Mouse (Mus musculus): ENCODE data around the gene Atcay. TPM values are rescaled to one million over a fixed set of nuclear protein-coding genes. Genes with fewer than 3 reads are reported as not detected.

The Atcay gene
- total RNA-seq, 2 experiments from 2014 or later = 0.08 to 0.12 TPM

GRCm38 (mm10) chr10:81201807-81202758, 28.6 kb downstream of the Atcay start, which contains the start of gene Nmrk2:
TSS of gene Nmrk2 (minus strand) at chr10:81202051.
- DNase-seq (ENCODE audit: low spot score in 2 of 2) = no peak

GRCm38 (mm10) chr10:81200605-81201287, 29.9 kb downstream of the Atcay start:
- no peak for DNase-seq (ENCODE audit: low spot score in 2 of 2)

GRCm38 (mm10) chr10:81200141-81200540, 30.5 kb downstream of the Atcay start:
- DNase-seq (ENCODE audit: low spot score in 2 of 2) = no peak

GRCm38 (mm10) chr10:81198990-81199389, 31.6 kb downstream of the Atcay start:
- no peak for DNase-seq (ENCODE audit: low spot score in 2 of 2)

GRCm38 (mm10) chr10:81198230-81198629, 32.4 kb downstream of the Atcay start:
- DNase-seq (ENCODE audit: low spot score in 2 of 2) = no peak

- no peak for DNase-seq (ENCODE audit: low spot score in 2 of 2)
These were observed 33.3 kb downstream of the Atcay start for GRCm38 (mm10) chr10:81197305-81197704.

- no peak for DNase-seq (ENCODE audit: low spot score in 2 of 2)
These were observed 34.1 kb downstream of the Atcay start for GRCm38 (mm10) chr10:81196470-81197065.

- DNase-seq (ENCODE audit: low spot score in 2 of 2) = no peak
These were observed 35.3 kb downstream of the Atcay start for GRCm38 (mm10) chr10:81195300-81195699.

- peak in 1 of 2 experiments; percentile 61 for DNase-seq (ENCODE audit: low spot score in 2 of 2)
These were observed 36.5 kb downstream of the Atcay start for GRCm38 (mm10) chr10:81193991-81194774.

- DNase-seq (ENCODE audit: low spot score in 2 of 2) = peak in 1 of 2 experiments; percentile 36
These were observed 37.6 kb downstream of the Atcay start for GRCm38 (mm10) chr10:81192968-81193501.

- peak; percentile 65 to 80 for DNase-seq (ENCODE audit: low spot score in 2 of 2)
These were observed 38.2 kb downstream of the Atcay start for GRCm38 (mm10) chr10:81192270-81192967.

GRCm38 (mm10) chr10:81191342-81191982, 39.2 kb downstream of the Atcay start:
- DNase-seq (ENCODE audit: low spot score in 2 of 2) = no peak

- no peak for DNase-seq (ENCODE audit: low spot score in 2 of 2)
These were observed 39.7 kb downstream of the Atcay start for GRCm38 (mm10) chr10:81190912-81191321.

- DNase-seq (ENCODE audit: low spot score in 2 of 2) = peak in 1 of 2 experiments; percentile 18
These were observed 40.3 kb downstream of the Atcay start for GRCm38 (mm10) chr10:81190236-81190911.

- DNase-seq (ENCODE audit: low spot score in 2 of 2) = peak in 1 of 2 experiments; percentile 20
These were observed 40.8 kb downstream of the Atcay start for GRCm38 (mm10) chr10:81189821-81190220.

GRCm38 (mm10) chr10:81187161-81187560, 43.5 kb downstream of the Atcay start:
- DNase-seq (ENCODE audit: low spot score in 2 of 2) = peak in 1 of 2 experiments; percentile 16

- DNase-seq (ENCODE audit: low spot score in 2 of 2) = no peak
These were observed 45.9 kb downstream of the Atcay start for GRCm38 (mm10) chr10:81184765-81185164.

GRCm38 (mm10) chr10:81183805-81184204, 46.8 kb downstream of the Atcay start, which contains the start of gene 4930442H23Rik:
TSS of gene 4930442H23Rik (minus strand) at chr10:81183849.
- DNase-seq (ENCODE audit: low spot score in 2 of 2) = no peak

Data from gastrocnemius, postnatal 4 days (tissue).